Mouse (Mus musculus) spleen, adult 18-20 months (tissue): Measurements from ENCODE around the gene Elane.

ENCODE experiments used
- DNase-seq, 2 experiments: peaks; one replicate each; pipeline ENCODE4 v3.0.0; 2022; ENCODE audit warnings: mixed read lengths in 2 of 2

The Elane gene

GRCm38 (mm10) chr10:79886054-79886453 lies at the start of gene Elane:
Elane (plus strand) TSS chr10:79886247.
- no peak for DNase-seq

DNA sequence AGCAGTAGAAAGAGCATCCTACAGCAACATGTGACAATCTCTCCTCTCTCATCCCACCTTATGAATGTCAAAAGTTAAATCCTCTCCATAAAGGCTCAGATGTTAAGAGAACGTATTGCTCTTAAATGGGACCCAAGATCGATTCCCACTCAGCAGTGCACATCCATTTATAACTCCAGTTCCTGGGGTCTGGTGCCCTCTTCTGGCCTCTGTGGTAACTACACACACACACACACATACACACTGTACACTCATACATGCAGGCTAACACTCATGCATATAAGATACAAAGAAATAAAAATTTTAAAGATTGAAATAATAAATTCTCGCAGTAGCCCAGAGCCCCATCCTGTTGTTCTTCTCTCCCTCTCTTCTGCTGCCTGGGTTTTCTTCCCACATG lies 49.1 kb upstream of the Elane start:
- no peak for DNase-seq

GRCm38 (mm10) chr10:79838151-79838550 lies 47.9 kb upstream of the Elane start:
- DNase-seq, result no peak

- DNase-seq, result no peak
Measured at GRCm38 (mm10) chr10:79840091-79840490, 46.0 kb upstream of the Elane start.

GRCm38 (mm10) chr10:79840644-79841551 lies 45.1 kb upstream of the Elane start:
- no peak for DNase-seq

DNA sequence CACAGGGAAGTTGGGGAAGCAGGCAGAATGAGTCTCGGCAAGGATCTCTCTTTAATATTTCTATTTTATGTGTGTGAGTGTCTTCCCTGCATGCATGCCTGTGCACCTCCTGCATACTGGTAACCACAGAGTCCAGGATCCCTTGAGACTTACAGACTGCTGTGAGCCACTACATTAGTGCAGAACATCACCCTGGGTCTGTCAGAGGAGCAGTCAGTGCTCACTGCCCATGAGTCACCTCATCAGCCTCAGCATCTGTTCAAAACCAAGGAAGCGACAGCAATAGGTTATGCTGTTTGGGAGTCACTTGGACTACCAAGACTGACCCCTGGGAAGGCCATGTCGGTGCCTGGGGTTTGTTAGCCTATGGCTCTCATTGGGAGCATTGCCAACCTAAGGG lies 43.7 kb upstream of the Elane start:
- DNase-seq, result no peak

GRCm38 (mm10) chr10:79843476-79843875 lies 42.6 kb upstream of the Elane start:
- no peak for DNase-seq

- no peak for DNase-seq
Measured at GRCm38 (mm10) chr10:79846553-79846952, 39.5 kb upstream of the Elane start.

- DNase-seq, result peak in 1 of 2 experiments; percentile 9
Measured at GRCm38 (mm10) chr10:79849941-79850628, 36.0 kb upstream of the Elane start.

GRCm38 (mm10) chr10:79851653-79852052 lies 34.4 kb upstream of the Elane start:
- no peak for DNase-seq

DNA sequence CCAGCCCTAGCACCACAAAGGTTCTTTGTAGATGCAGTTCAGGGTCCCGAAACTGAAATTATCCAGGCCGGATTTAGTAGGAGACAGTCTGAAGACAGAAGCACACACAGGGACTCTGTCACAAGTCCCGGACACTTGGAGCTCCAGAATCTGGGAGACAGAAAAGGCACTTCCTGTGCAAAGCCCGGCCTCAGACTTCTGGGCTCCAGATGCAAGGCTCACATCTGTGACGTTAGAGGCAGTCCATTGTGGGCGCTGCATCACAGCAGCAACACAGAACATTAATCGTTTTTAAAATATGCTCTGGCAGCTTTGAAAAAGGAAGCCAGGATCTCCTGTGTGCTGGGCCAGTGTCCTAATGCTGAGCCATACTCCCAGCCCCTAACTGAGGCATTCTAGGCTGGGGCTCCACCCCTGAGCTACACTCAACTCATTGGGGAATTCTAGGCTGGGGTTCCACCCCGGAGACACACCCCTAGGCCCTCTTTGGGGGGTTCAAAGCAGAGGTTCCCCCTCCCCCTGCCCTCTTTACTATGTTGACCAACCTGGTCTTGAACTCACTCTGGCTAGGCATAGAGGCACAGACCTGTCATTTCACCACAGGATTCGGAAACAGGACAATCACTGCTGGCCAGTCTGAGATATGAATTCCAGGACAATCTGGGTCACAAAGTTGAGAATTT lies 33.8 kb upstream of the Elane start:
- no peak for DNase-seq

DNA sequence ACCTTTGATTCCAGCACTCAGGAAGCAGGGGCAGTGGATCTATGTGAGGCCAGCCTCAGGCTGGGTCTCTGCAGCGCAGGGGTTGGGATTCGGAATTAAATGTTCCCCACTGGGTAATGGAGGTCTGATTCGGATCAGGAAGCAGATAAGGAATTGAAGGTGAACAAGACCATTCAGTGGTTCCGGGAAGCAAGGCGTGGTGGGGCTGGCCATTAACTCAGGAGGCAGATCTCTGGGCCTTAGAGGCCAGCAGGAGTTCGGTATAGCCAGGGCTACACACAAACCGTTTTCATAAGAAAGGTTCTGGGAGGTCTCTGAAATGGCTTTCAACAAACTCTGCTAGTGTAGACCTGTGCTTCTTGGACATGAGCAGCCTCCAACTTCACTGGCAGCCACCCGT lies 33.2 kb upstream of the Elane start:
- no peak for DNase-seq

- DNase-seq, result peak; percentile 65 to 72
Measured at GRCm38 (mm10) chr10:79853392-79853791, 32.7 kb upstream of the Elane start.

- peak; percentile 97 to 98 for DNase-seq
Measured at GRCm38 (mm10) chr10:79853860-79854795, 31.9 kb upstream of the Elane start, which contains the start of gene Ptbp1. Ptbp1 (plus strand) TSS chr10:79854427.

DNA sequence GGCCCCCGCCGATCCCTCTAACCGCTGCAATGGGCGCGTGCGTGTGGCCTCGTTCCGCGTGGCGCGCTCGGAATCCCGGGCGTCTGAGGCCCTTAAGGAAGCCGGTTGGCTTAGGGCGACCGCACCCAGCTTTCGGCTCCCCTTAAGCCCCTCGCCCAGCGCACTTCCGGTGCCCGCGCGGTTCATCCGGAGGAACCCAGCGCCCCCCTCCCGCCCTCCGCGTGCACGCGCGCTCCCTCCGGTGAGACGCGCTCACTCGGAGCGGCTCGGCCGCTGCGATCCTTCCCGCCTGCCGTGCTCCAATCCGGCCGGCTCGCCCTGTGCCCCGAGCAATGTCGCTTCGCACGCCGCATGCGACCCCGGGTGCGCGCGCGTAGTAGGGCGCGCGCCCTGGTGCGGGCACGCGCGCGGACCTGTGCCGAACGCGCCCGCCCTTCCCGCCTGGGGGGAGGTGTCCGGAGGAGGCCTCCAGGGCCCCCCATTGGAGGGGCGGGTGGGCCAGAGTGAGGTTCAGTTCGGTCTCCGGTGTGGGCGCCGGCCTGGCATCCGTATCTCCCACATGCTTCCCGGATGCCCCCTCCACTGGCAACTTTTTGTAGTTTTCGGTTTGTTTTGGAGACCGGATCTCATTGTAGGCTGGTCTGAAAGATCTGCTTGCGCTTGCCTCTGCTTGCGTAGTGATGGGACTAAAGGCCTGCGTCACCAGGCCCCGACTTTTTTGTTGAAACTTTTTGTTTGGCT lies 31.1 kb upstream of the Elane start:
- peak; percentile 68 to 75 for DNase-seq

DNA sequence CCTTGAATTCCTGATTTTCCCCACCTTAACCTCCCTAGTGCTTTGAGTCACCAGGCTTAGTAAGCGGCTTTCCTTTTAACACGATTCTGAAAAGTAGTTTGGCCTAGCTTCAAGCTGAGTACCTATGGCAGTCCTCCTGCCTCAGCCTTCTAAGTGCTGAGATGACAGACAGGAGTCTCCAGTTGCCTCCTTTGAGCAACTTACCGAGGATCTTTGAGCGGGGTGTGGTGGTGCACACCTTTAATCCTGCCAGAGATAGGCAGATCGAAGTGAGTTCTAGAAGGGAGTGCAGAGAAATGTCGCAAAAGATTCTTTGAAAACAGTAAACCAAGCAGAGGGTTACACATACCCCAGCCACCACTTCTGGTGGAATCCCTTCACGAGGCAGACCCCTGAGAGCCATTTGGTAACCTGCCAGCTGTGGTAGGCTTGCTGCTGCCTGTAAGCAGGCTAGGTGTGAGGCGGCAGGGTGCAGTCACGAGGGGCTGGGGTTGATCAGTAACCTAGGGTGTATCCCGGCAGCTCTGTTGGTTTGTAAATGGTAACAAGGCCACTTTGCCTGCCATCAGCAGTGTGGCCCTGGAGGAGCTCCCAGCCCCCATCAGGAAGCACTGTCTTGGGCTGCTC lies 30.4 kb upstream of the Elane start:
- peak in 1 of 2 experiments; percentile 19 for DNase-seq

DNA sequence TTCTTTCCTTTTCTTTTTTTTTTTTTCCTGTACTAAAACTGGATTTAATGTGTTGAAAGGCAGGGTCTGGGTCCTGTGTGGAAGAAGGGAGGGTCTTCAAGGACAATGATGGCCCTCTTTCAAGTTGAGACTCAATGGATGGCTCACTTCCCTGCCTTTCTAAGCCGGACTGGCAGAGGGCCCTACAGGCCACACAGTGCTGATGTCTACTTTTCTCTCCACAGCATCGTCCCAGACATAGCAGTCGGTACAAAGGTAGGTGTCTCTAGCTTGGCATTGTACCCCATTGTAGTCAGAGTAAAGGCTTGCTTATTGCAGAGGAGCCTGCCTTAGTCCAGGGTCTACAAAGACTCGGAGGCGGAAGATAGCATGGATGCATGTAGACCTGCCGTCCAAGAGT lies 29.8 kb upstream of the Elane start:
- DNase-seq, result no peak

DNA sequence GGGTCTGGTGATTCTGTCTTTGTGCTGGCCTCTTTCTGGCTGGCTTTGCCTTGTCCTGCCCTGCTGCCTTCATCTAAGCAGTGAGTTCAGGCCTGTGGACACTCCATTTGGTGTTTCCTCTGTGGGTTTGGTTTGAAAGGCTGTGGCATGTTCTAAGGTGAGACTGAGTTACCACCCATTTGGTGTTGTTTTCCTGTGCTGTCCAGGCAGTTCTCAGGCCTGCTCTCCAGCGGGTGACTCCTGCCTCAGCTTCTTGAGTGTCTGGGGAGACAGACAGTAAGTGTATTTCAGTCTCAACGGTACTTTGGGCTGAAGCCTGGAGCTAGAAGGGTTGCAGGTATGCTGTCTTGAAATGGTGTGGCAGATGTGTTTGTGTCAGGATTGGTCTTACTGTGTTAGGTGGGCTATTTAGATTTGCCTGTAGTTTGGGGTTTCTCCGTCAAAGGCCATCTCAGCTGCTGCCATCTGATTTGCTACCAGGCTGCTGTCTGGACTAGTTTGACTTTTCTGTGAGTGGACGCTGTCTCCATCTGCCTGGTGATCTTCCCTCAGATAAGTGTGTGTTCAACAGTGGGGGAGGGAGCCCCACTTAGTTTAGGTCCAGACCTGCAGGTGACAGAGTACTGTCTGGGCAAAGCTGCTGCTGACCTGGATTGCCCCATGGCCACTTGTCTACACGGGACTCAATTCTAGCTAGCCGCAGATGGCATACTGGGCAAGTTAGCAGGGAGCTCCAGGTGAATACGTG lies 29.2 kb upstream of the Elane start:
- no peak for DNase-seq

DNA sequence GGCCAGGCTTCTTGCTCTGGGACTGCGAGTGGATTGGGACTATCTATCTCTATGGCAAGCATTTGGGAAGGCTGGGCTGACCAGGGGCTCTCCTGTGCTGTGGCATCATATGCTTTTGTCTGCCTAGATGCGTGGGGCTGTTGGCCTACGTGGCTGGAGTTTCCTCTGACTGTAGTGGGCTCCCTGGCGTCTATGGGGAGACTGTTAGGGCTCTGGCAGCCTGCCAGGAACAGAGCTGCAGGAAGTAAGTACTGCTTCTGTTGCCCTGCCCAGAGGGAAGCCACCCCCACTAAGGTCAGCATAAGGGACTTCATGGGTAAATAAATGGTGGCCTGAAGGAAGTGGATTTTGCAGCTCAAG lies 28.6 kb upstream of the Elane start:
- DNase-seq, result peak; percentile 62 to 71

GRCm38 (mm10) chr10:79857894-79858293 lies 28.2 kb upstream of the Elane start:
- no peak for DNase-seq
